Mouse (Mus musculus): ENCODE results near the gene Thbd. TPM values are rescaled to one million over a fixed set of nuclear protein-coding genes. Genes with fewer than 3 reads are reported as not detected.

The Thbd gene
- polyA plus RNA-seq (2012; rRNA removed), result 1.9 and 2.6 TPM in 2 replicates

GRCm38 (mm10) chr2:148407870-148408760, at the start of gene Thbd:
TSS of gene Thbd (minus strand) at chr2:148408188.

GRCm38 (mm10) chr2:148443249-148443958, 35.4 kb upstream of the Thbd start, which contains the start of gene Cd93:
TSS of gene Cd93 (minus strand) at chr2:148443563.

DNA sequence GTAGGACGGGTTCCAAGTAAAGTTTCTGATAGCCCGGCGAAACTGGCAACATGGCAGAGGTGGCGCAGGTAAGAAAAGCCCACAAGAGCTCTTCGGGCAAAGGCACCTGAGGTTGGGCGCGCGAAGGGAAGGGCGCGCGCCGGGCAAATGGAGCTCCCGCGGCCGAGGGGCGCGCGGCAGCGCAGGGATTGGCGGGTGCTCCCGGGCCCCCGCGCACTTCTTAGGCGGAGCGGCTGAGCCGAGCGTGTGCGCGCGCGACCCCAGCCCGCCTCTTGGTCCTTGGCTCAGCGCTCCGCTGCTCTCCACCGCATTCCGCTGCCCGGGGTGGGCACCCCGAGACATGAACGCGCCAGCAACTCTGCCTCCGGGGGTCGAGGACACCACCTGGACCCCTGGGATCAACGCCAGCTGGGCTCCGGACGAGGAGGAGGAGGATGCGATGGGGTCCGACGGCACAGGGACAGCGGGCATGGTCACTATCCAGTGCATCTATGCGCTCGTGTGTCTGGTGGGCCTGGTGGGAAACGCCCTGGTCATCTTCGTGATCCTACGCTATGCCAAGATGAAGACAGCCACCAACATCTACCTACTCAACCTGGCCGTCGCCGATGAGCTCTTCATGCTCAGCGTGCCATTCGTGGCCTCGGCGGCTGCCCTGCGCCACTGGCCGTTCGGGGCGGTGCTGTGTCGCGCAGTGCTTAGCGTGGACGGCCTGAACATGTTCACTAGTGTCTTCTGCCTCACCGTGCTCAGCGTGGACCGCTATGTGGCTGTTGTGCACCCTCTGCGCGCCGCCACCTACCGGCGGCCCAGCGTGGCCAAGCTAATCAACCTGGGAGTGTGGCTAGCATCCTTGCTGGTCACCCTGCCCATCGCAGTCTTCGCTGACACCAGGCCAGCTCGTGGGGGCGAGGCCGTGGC, 12.6 kb downstream of the Thbd start, which contains the start of gene Sstr4:
Gene Sstr4, plus strand, starts transcription at position 214 of the 921 bp plus-strand sequence.

Other genes starting within 250 kb of the Thbd start
- gene Sstr4, start 12.8 kb downstream of the Thbd start, polyA plus RNA-seq (2012; rRNA removed), result 0.02 TPM in 2 replicates
- gene Cd93, start 35.4 kb upstream of the Thbd start, polyA plus RNA-seq (2012; rRNA removed), result 3.5 and 3.8 TPM in 2 replicates

Data from liver, embryonic 18 days (tissue).